ENCODE assay signal across 8 mouse cellular contexts in the genomic region with DNA sequence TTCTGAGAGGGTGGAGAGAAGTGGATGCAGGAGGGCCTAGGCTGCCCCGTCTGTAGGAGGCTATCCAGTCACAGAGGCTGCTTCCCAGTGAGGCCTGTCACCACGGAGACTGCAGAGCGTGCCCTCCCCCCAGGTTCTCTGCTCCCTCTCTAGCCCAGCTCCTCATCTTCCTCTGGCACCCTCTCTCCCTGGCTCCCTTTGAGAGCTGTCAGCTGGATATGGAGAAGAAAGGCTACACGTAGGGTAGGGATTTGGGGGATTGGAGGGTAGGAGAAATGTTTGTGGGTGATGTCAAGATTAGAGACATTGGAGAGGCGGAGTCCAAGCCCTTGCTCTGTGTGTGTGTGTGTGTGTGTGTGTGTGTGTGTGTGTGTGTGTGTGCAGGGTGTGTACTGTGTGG. TPM values are rescaled to one million over a fixed set of nuclear protein-coding genes. Genes with fewer than 3 reads are reported as not detected.
A peak's percentile ranks its signal among the peaks of the same experiment; 100 is the strongest.
DNase-seq lines count a peak whose midpoint lies in the region; ATAC-seq and TF ChIP-seq lines count a peak whose summit lies in the region.

No protein-coding gene starts in this region.

- ATAC-seq in liver, embryonic 15.5 days (ENCODE audit: insufficient read depth): no peak
- no peak for ATAC-seq in liver, postnatal 0 days
- no peak for ATAC-seq in embryonic facial prominence, embryonic 14.5 days (ENCODE audit: low read depth)
- no peak for ATAC-seq in hindbrain, embryonic 12.5 days (ENCODE audit: low FRiP score)
- no peak for ATAC-seq in midbrain, embryonic 15.5 days (replicated peaks)

- H3K27me3 ChIP-seq in liver, embryonic 15.5 days: peaks cover 63% of the 10 kb centered on the region
- H3K27me3 ChIP-seq in liver, postnatal 0 days (ENCODE audit: insufficient read depth, low read length): peaks cover 23% of the 10 kb centered on the region
- no peaks in the 10 kb centered on the region for H3K27me3 ChIP-seq in embryonic facial prominence, embryonic 14.5 days (replicated peaks; ENCODE audit: control insufficient read depth, insufficient read depth, low read length)
- no peaks in the 10 kb centered on the region for H3K27me3 ChIP-seq in hindbrain, embryonic 12.5 days
- H3K27me3 ChIP-seq in midbrain, embryonic 15.5 days (replicated peaks): no peaks in the 10 kb centered on the region

- WGBS in liver, embryonic 15.5 days (ENCODE audit: insufficient replicate concordance): 52% methylated on average over 5 of the region's 5 CpGs
- WGBS in liver, postnatal 0 days (ENCODE audit: insufficient replicate concordance): 54% methylated on average over 5 of the region's 5 CpGs
- 36% methylated on average over 5 of the region's 5 CpGs for WGBS in embryonic facial prominence, embryonic 14.5 days
- 40% methylated on average over 5 of the region's 5 CpGs for WGBS in hindbrain, embryonic 12.5 days
- whole genome bisulfite sequencing in midbrain, embryonic 15.5 days: 26% methylated on average over 5 of the region's 5 CpGs

- H3K36me3 ChIP-seq in liver, embryonic 15.5 days (replicated peaks): no peaks in the 10 kb centered on the region
- H3K36me3 ChIP-seq in liver, postnatal 0 days (replicated peaks; ENCODE audit: insufficient read depth, low read length): no peaks in the 10 kb centered on the region
- H3K36me3 ChIP-seq in embryonic facial prominence, embryonic 14.5 days (ENCODE audit: control insufficient read depth, insufficient read depth, low read length): peaks cover 3% of the 10 kb centered on the region; the same call in 1 of the 2 replicates
- peaks cover 4% of the 10 kb centered on the region for H3K36me3 ChIP-seq in hindbrain, embryonic 12.5 days
- H3K36me3 ChIP-seq in midbrain, embryonic 15.5 days (replicated peaks): peaks cover 3% of the 10 kb centered on the region; the same call in 1 of the 2 replicates

- peak overlapping the region; percentile 24 for H3K27ac ChIP-seq in liver, embryonic 15.5 days (replicated peaks)
- no peak overlapping the region for H3K27ac ChIP-seq in liver, postnatal 0 days (ENCODE audit: low read depth)
- 0 out of 2 replicates have a peak overlapping the region, but pooled peaks have one; percentile 40 for H3K27ac ChIP-seq in embryonic facial prominence, embryonic 14.5 days (replicated peaks; ENCODE audit: low read depth, low read length)
- peak overlapping the region; percentile 95 for H3K27ac ChIP-seq in hindbrain, embryonic 12.5 days
- peak overlapping the region; percentile 92 for H3K27ac ChIP-seq in midbrain, embryonic 15.5 days

- no peak for TF ChIP-seq CTCF in liver, postnatal 0 days (IDR thresholded peaks at IDR 0.05; ENCODE audit: low read depth)

- no peak for DNase-seq in liver, postnatal 0 days
- DNase-seq in embryonic facial prominence, embryonic 14.5 days (ENCODE audit: low spot score): no peak
- DNase-seq in thymus, postnatal 0 days (ENCODE audit: low spot score): no peak
- no peak for DNase-seq in adrenal gland, postnatal 14 days
- DNase-seq in thymus, postnatal 36 days: no peak

- peaks cover 85% of the 10 kb centered on the region for H3K4me1 ChIP-seq in liver, embryonic 15.5 days (replicated peaks)
- peaks cover 34% of the 10 kb centered on the region for H3K4me1 ChIP-seq in liver, postnatal 0 days (ENCODE audit: insufficient read depth)
- peaks cover 63% of the 10 kb centered on the region for H3K4me1 ChIP-seq in embryonic facial prominence, embryonic 14.5 days (ENCODE audit: control insufficient read depth, insufficient read depth, low read length)
- peaks cover 87% of the 10 kb centered on the region for H3K4me1 ChIP-seq in hindbrain, embryonic 12.5 days
- peaks cover 84% of the 10 kb centered on the region for H3K4me1 ChIP-seq in midbrain, embryonic 15.5 days

- H3K4me2 ChIP-seq in liver, embryonic 15.5 days: 0 out of 2 replicates have a peak overlapping the region, but pooled peaks have one; percentile 100
- H3K4me2 ChIP-seq in liver, postnatal 0 days (ENCODE audit: low read depth, low read length): no peak overlapping the region
- H3K4me2 ChIP-seq in embryonic facial prominence, embryonic 14.5 days (ENCODE audit: low read depth, low read length): peak overlapping the region; percentile 95
- H3K4me2 ChIP-seq in hindbrain, embryonic 12.5 days (replicated peaks): peak overlapping the region; percentile 99
- H3K4me2 ChIP-seq in midbrain, embryonic 15.5 days: peak overlapping the region; percentile 83

- H3K4me3 ChIP-seq in liver, embryonic 15.5 days (replicated peaks): no peak overlapping the region
- no peak overlapping the region for H3K4me3 ChIP-seq in liver, postnatal 0 days (ENCODE audit: low read depth, low read length)
- H3K4me3 ChIP-seq in embryonic facial prominence, embryonic 14.5 days (ENCODE audit: low read depth, low read length): no peak overlapping the region
- peak overlapping the region; percentile 87 for H3K4me3 ChIP-seq in hindbrain, embryonic 12.5 days
- peak overlapping the region; percentile 72 for H3K4me3 ChIP-seq in midbrain, embryonic 15.5 days

- H3K9ac ChIP-seq in liver, embryonic 15.5 days: no peak overlapping the region
- no peak overlapping the region for H3K9ac ChIP-seq in liver, postnatal 0 days (replicated peaks)
- H3K9ac ChIP-seq in embryonic facial prominence, embryonic 14.5 days (ENCODE audit: low read depth, low read length): peak overlapping the region; percentile 32; the same call in 1 of the 2 replicates
- peak overlapping the region; percentile 97 for H3K9ac ChIP-seq in hindbrain, embryonic 12.5 days
- H3K9ac ChIP-seq in midbrain, embryonic 15.5 days: peak overlapping the region; percentile 82

- no peaks in the 10 kb centered on the region for H3K9me3 ChIP-seq in liver, embryonic 15.5 days (replicated peaks)
- no peaks in the 10 kb centered on the region for H3K9me3 ChIP-seq in liver, postnatal 0 days (ENCODE audit: low read length)
- no peaks in the 10 kb centered on the region for H3K9me3 ChIP-seq in embryonic facial prominence, embryonic 14.5 days (ENCODE audit: control insufficient read depth, low read length)
- H3K9me3 ChIP-seq in hindbrain, embryonic 12.5 days (replicated peaks): no peaks in the 10 kb centered on the region
- H3K9me3 ChIP-seq in midbrain, embryonic 15.5 days: no peaks in the 10 kb centered on the region

- no peak for TF ChIP-seq EP300 in liver, postnatal 0 days (IDR thresholded peaks at IDR 0.05; ENCODE audit: low read depth)

RNA-seq across cellular contexts. Expression of a gene that starts 8.8 kb away (rescaled TPM):
- 0.21 and 0.28 TPM in 2 replicates for polyA plus RNA-seq in liver, embryonic 15.5 days (2015; fragmentation: Nextera tagmentation; extraction: Ambion mirVana)
- polyA plus RNA-seq in liver, postnatal 0 days (2015; fragmentation: Nextera tagmentation; extraction: Ambion mirVana): 0.19 and 0.33 TPM in 2 replicates
- 1.4 and 2.6 TPM in 2 replicates for polyA plus RNA-seq in embryonic facial prominence, embryonic 14.5 days (2014; fragmentation: Nextera tagmentation; extraction: Ambion mirVana)
- 4.2 and 4.4 TPM in 2 replicates for polyA plus RNA-seq in hindbrain, embryonic 12.5 days (2016; fragmentation: Nextera tagmentation; extraction: Ambion mirVana)
- 6.0 and 7.3 TPM in 2 replicates for polyA plus RNA-seq in midbrain, embryonic 15.5 days (2015; fragmentation: Nextera tagmentation; extraction: Ambion mirVana)
- 0.21 TPM in 2 replicates for polyA plus RNA-seq in thymus, postnatal 0 days (2015; fragmentation: Nextera tagmentation; extraction: Ambion mirVana)
- total RNA-seq in adrenal gland, postnatal 14 days (2021): 16.0 and 17.3 TPM in 2 replicates

RNA-seq across cellular contexts. Expression of a gene that starts 10.5 kb away (rescaled TPM):
- polyA plus RNA-seq in liver, embryonic 15.5 days (2015; fragmentation: Nextera tagmentation; extraction: Ambion mirVana): 85.9 and 86.7 TPM in 2 replicates
- 83.4 and 87.1 TPM in 2 replicates for polyA plus RNA-seq in liver, postnatal 0 days (2015; fragmentation: Nextera tagmentation; extraction: Ambion mirVana)
- polyA plus RNA-seq in embryonic facial prominence, embryonic 14.5 days (2014; fragmentation: Nextera tagmentation; extraction: Ambion mirVana): 142 and 148 TPM in 2 replicates
- 131 and 149 TPM in 2 replicates for polyA plus RNA-seq in hindbrain, embryonic 12.5 days (2016; fragmentation: Nextera tagmentation; extraction: Ambion mirVana)
- 127 and 131 TPM in 2 replicates for polyA plus RNA-seq in midbrain, embryonic 15.5 days (2015; fragmentation: Nextera tagmentation; extraction: Ambion mirVana)
- polyA plus RNA-seq in thymus, postnatal 0 days (2015; fragmentation: Nextera tagmentation; extraction: Ambion mirVana): 237 and 241 TPM in 2 replicates
- total RNA-seq in adrenal gland, postnatal 14 days (2021): 118 and 132 TPM in 2 replicates

RNA-seq across cellular contexts. Expression of a gene that starts 17.0 kb away (rescaled TPM):
- polyA plus RNA-seq in liver, embryonic 15.5 days (2015; fragmentation: Nextera tagmentation; extraction: Ambion mirVana): 1.8 and 2.6 TPM in 2 replicates
- 2.5 and 2.7 TPM in 2 replicates for polyA plus RNA-seq in liver, postnatal 0 days (2015; fragmentation: Nextera tagmentation; extraction: Ambion mirVana)
- 10.0 and 12.0 TPM in 2 replicates for polyA plus RNA-seq in embryonic facial prominence, embryonic 14.5 days (2014; fragmentation: Nextera tagmentation; extraction: Ambion mirVana)
- polyA plus RNA-seq in hindbrain, embryonic 12.5 days (2016; fragmentation: Nextera tagmentation; extraction: Ambion mirVana): 14.6 and 15.7 TPM in 2 replicates
- 27.2 and 29.5 TPM in 2 replicates for polyA plus RNA-seq in midbrain, embryonic 15.5 days (2015; fragmentation: Nextera tagmentation; extraction: Ambion mirVana)
- polyA plus RNA-seq in thymus, postnatal 0 days (2015; fragmentation: Nextera tagmentation; extraction: Ambion mirVana): 8.5 and 9.3 TPM in 2 replicates
- 19.9 and 25.3 TPM in 2 replicates for total RNA-seq in adrenal gland, postnatal 14 days (2021)

RNA-seq across cellular contexts. Expression of a gene that starts 23.1 kb away (rescaled TPM):
- 5.0 and 5.8 TPM in 2 replicates for polyA plus RNA-seq in liver, embryonic 15.5 days (2015; fragmentation: Nextera tagmentation; extraction: Ambion mirVana)
- polyA plus RNA-seq in liver, postnatal 0 days (2015; fragmentation: Nextera tagmentation; extraction: Ambion mirVana): 3.3 and 4.4 TPM in 2 replicates
- 9.0 and 9.1 TPM in 2 replicates for polyA plus RNA-seq in embryonic facial prominence, embryonic 14.5 days (2014; fragmentation: Nextera tagmentation; extraction: Ambion mirVana)
- 19.4 and 19.7 TPM in 2 replicates for polyA plus RNA-seq in hindbrain, embryonic 12.5 days (2016; fragmentation: Nextera tagmentation; extraction: Ambion mirVana)
- 15.4 and 16.9 TPM in 2 replicates for polyA plus RNA-seq in midbrain, embryonic 15.5 days (2015; fragmentation: Nextera tagmentation; extraction: Ambion mirVana)
- polyA plus RNA-seq in thymus, postnatal 0 days (2015; fragmentation: Nextera tagmentation; extraction: Ambion mirVana): 21.1 and 24.0 TPM in 2 replicates
- 5.2 and 5.3 TPM in 2 replicates for total RNA-seq in adrenal gland, postnatal 14 days (2021)

RNA-seq across cellular contexts. Expression of a gene that starts 33.0 kb away (rescaled TPM):
- polyA plus RNA-seq in liver, embryonic 15.5 days (2015; fragmentation: Nextera tagmentation; extraction: Ambion mirVana): 5.2 and 5.9 TPM in 2 replicates
- polyA plus RNA-seq in liver, postnatal 0 days (2015; fragmentation: Nextera tagmentation; extraction: Ambion mirVana): 1.6 and 2.7 TPM in 2 replicates
- polyA plus RNA-seq in embryonic facial prominence, embryonic 14.5 days (2014; fragmentation: Nextera tagmentation; extraction: Ambion mirVana): 3.0 and 4.7 TPM in 2 replicates
- polyA plus RNA-seq in hindbrain, embryonic 12.5 days (2016; fragmentation: Nextera tagmentation; extraction: Ambion mirVana): 5.4 and 5.5 TPM in 2 replicates
- 3.3 and 3.5 TPM in 2 replicates for polyA plus RNA-seq in midbrain, embryonic 15.5 days (2015; fragmentation: Nextera tagmentation; extraction: Ambion mirVana)
- 4.2 and 5.8 TPM in 2 replicates for polyA plus RNA-seq in thymus, postnatal 0 days (2015; fragmentation: Nextera tagmentation; extraction: Ambion mirVana)
- 5.0 and 5.2 TPM in 2 replicates for total RNA-seq in adrenal gland, postnatal 14 days (2021)

Comparison
In these comparisons a context has a peak if more than half of its experiments do, and no peak if none do; other contexts are left out.
1. H3K4me3 ChIP-seq: peak in hindbrain, embryonic 12.5 days (single experiment) and midbrain, embryonic 15.5 days (single experiment); none in liver, embryonic 15.5 days (single experiment), liver, postnatal 0 days (single experiment) and embryonic facial prominence, embryonic 14.5 days (single experiment).
2. H3K9ac ChIP-seq: peak in embryonic facial prominence, embryonic 14.5 days (single experiment), hindbrain, embryonic 12.5 days (single experiment) and midbrain, embryonic 15.5 days (single experiment); none in liver, embryonic 15.5 days (single experiment) and liver, postnatal 0 days (single experiment).